Mouse (Mus musculus) brain, embryonic 14.5 days (tissue): ENCODE results near the gene G430095P16Rik.

Experiments
- CTCF ChIP-seq: fragments of 200-500 bp; IDR thresholded peaks from 2 replicates; pipeline ENCODE4 v1.5.1; 2012; ENCODE audit warnings: inconsistent platforms, mild to moderate bottlenecking, moderate library complexity, borderline replicate concordance; ENCODE audit not compliant: insufficient read depth, insufficient read length; ENCODE audit errors: extremely low read depth
- POLR2A ChIP-seq: fragments of 200-500 bp; IDR thresholded peaks from 2 replicates; pipeline ENCODE4 v1.6.1; 2012; ENCODE audit warnings: mild to moderate bottlenecking, inconsistent platforms, borderline replicate concordance; ENCODE audit not compliant: poor library complexity, insufficient read depth, insufficient read length, severe bottlenecking; ENCODE audit errors: extremely low read depth

- no peak for TF ChIP-seq POLR2A
- no peak for TF ChIP-seq CTCF
These were observed 21.6 kb upstream of the G430095P16Rik start, which contains the start of gene Lyl1 for GRCm38 (mm10) chr8:84700941-84701911.
